Comparison of ENCODE assay signal across 36 mouse cellular contexts in genomic region chr2:37333321-37333720, GRCm38 (mm10). TPM values are rescaled to one million over a fixed set of nuclear protein-coding genes. Genes with fewer than 3 reads are reported as not detected.
A peak's percentile ranks its signal among the peaks of the same experiment; 100 is the strongest.
DNase-seq lines count a peak whose midpoint lies in the region; ATAC-seq and TF ChIP-seq lines count a peak whose summit lies in the region.
"Had no signal": no experiment of that assay in that cellular context is flagged by ENCODE, and none has a peak within 500 bp of the region (broad histone marks: within the 10 kb centered on the region; RNA-seq: fewer than 3 reads in every experiment).

No protein-coding gene starts in this region.

- H3K36me3 ChIP-seq in heart, embryonic 12.5 days: no peaks in the 10 kb centered on the region
- no peaks in the 10 kb centered on the region for H3K36me3 ChIP-seq in lung, postnatal 0 days (ENCODE audit: insufficient read depth, low read length)
- H3K36me3 ChIP-seq in ES-E14 (ENCODE audit: control insufficient read depth, insufficient read depth, low read length, poor library complexity, severe bottlenecking): no peaks in the 10 kb centered on the region
- H3K36me3 ChIP-seq: embryonic facial prominence, embryonic 12.5 days; embryonic facial prominence, embryonic 15.5 days; heart, embryonic 13.5 days had no signal

- TF ChIP-seq CTCF in lung, postnatal 0 days (IDR thresholded peaks at IDR 0.05): no peak
- no peak for TF ChIP-seq CTCF in bone marrow macrophage, adult 2 months (IDR thresholded peaks at IDR 0.05; ENCODE audit: low read depth, low read length)

- no peaks in the 10 kb centered on the region for H3K27me3 ChIP-seq in heart, embryonic 12.5 days (replicated peaks)
- H3K27me3 ChIP-seq in lung, postnatal 0 days (replicated peaks; ENCODE audit: insufficient read depth, low read length): no peaks in the 10 kb centered on the region
- H3K27me3 ChIP-seq: embryonic facial prominence, embryonic 12.5 days; embryonic facial prominence, embryonic 15.5 days; heart, embryonic 13.5 days had no signal

- peak; percentile 66 for DNase-seq in heart, adult 11 months
- peak; percentile 53 for DNase-seq in lung, postnatal 0 days (ENCODE audit: low spot score)
- DNase-seq in lung, postnatal 25 days (ENCODE audit: low spot score): no peak
- DNase-seq in ES-E14 (ENCODE audit: low read depth, low spot score): no peak
- no peak for DNase-seq in testis, postnatal 14 days (ENCODE audit: low spot score)
- no peak for DNase-seq in left cerebral cortex, adult 11 months (ENCODE audit: low spot score)
- DNase-seq: adrenal gland, adult 2 months; adrenal gland, postnatal 14 days; B cell, adult 2 months; cerebellum, adult 18-20 months; cerebellum, adult 9-10 months; cerebellum, postnatal 25 days; forebrain, postnatal 0 days; gastrocnemius, adult 2 months; gastrocnemius, postnatal 14 days; heart, adult 18-20 months; heart, postnatal 14 days; heart, postnatal 4 days had no signal

- H3K9me3 ChIP-seq in heart, embryonic 12.5 days (replicated peaks): no peaks in the 10 kb centered on the region; the same call in 1 of the 2 replicates
- H3K9me3 ChIP-seq in lung, postnatal 0 days (ENCODE audit: low read length): no peaks in the 10 kb centered on the region
- H3K9me3 ChIP-seq in ES-E14 (ENCODE audit: control insufficient read depth, insufficient read depth, low read depth, low read length): no peaks in the 10 kb centered on the region
- H3K9me3 ChIP-seq: embryonic facial prominence, embryonic 12.5 days; embryonic facial prominence, embryonic 15.5 days; heart, embryonic 13.5 days had no signal

- no peak for ATAC-seq in heart, embryonic 12.5 days (ENCODE audit: insufficient number of reproducible peaks, low FRiP score)
- ATAC-seq in lung, postnatal 0 days: no peak
- ATAC-seq: forebrain, embryonic 14.5 days; forebrain, postnatal 0 days; hindbrain, postnatal 0 days; inflammation-experienced regulatory T-cells, adult 6 months; Patski had no signal

- H3K27ac ChIP-seq in heart, embryonic 12.5 days (ENCODE audit: poor library complexity, severe bottlenecking): no peak overlapping the region
- H3K27ac ChIP-seq in lung, postnatal 0 days (ENCODE audit: low read length): no peak overlapping the region
- H3K27ac ChIP-seq in ES-E14 (ENCODE audit: insufficient read depth, low read depth, low read length, poor library complexity, severe bottlenecking): no peak overlapping the region
- H3K27ac ChIP-seq in bone marrow macrophage, adult 2 months (ENCODE audit: insufficient read depth, low read depth, low read length): peak overlapping the region; percentile 81
- H3K27ac ChIP-seq: embryonic facial prominence, embryonic 12.5 days; embryonic facial prominence, embryonic 15.5 days; gastrocnemius, adult 2 months; heart, embryonic 13.5 days; hindbrain, embryonic 14.5 days; hindbrain, postnatal 0 days had no signal

- in situ Hi-C loops in ES-E14 (cut with MboI; ENCODE audit: low sequenced_read_pairs in 2 of 2, unreplicated experiment in 2 of 2): no loop called here

- no peak overlapping the region for H3K4me2 ChIP-seq in heart, embryonic 12.5 days
- no peak overlapping the region for H3K4me2 ChIP-seq in lung, postnatal 0 days (replicated peaks; ENCODE audit: low read depth, low read length)
- H3K4me2 ChIP-seq: embryonic facial prominence, embryonic 12.5 days; embryonic facial prominence, embryonic 15.5 days; heart, embryonic 13.5 days; hindbrain, embryonic 14.5 days had no signal

- H3K4me1 ChIP-seq in heart, embryonic 12.5 days (replicated peaks): no peaks in the 10 kb centered on the region
- no peaks in the 10 kb centered on the region for H3K4me1 ChIP-seq in lung, postnatal 0 days (ENCODE audit: insufficient read depth, low read depth, low read length)
- no peaks in the 10 kb centered on the region for H3K4me1 ChIP-seq in ES-E14 (ENCODE audit: control insufficient read depth in 2 of 2, insufficient read depth in 2 of 2, low read length in 2 of 2, poor library complexity in 1 of 2)
- H3K4me1 ChIP-seq in bone marrow macrophage, adult 2 months (ENCODE audit: control insufficient read depth, insufficient read depth, low read length): peaks cover 9% of the 10 kb centered on the region
- H3K4me1 ChIP-seq: embryonic facial prominence, embryonic 12.5 days; embryonic facial prominence, embryonic 15.5 days; heart, embryonic 13.5 days had no signal

- no peak overlapping the region for H3K4me3 ChIP-seq in heart, embryonic 12.5 days
- H3K4me3 ChIP-seq in lung, postnatal 0 days (ENCODE audit: low read depth, low read length): no peak overlapping the region
- H3K4me3 ChIP-seq in ES-E14 (ENCODE audit: insufficient read depth in 1 of 2, low read depth in 1 of 2, low read length in 2 of 2, poor library complexity in 1 of 2, severe bottlenecking in 1 of 2): no peak overlapping the region
- H3K4me3 ChIP-seq in bone marrow macrophage, adult 2 months (ENCODE audit: insufficient read depth, low read length): no peak overlapping the region
- H3K4me3 ChIP-seq: embryonic facial prominence, embryonic 12.5 days; embryonic facial prominence, embryonic 15.5 days; gastrocnemius, adult 2 months; heart, embryonic 13.5 days had no signal

- no peak for TF ChIP-seq POLR2A in bone marrow macrophage, adult 2 months (IDR thresholded peaks at IDR 0.05; ENCODE audit: borderline replicate concordance, low read depth, low read length)

- TF ChIP-seq EP300 in lung, postnatal 0 days (IDR thresholded peaks at IDR 0.05): no peak

- WGBS in heart, embryonic 12.5 days: 70% methylated on average over 2 of the region's 2 CpGs
- WGBS in lung, postnatal 0 days: 62% methylated on average over 2 of the region's 2 CpGs

- H3K9ac ChIP-seq in heart, embryonic 12.5 days: no peak overlapping the region
- H3K9ac ChIP-seq in lung, postnatal 0 days (replicated peaks; ENCODE audit: low read depth): no peak overlapping the region
- H3K9ac ChIP-seq in ES-E14 (ENCODE audit: insufficient read depth, low read depth, low read length, poor library complexity, severe bottlenecking): no peak overlapping the region
- H3K9ac ChIP-seq: embryonic facial prominence, embryonic 12.5 days; embryonic facial prominence, embryonic 15.5 days; forebrain, postnatal 0 days; heart, embryonic 13.5 days; hindbrain, embryonic 14.5 days had no signal

TF ChIP-seq in ES-E14, 5 proteins besides CTCF, POLR2A, EP300 and RAD21:
- TF ChIP-seq HCFC1 (IDR thresholded peaks at IDR 0.05; ENCODE audit: borderline replicate concordance, insufficient read depth, low read length) (no peak), ZNF384 (IDR thresholded peaks at IDR 0.05; ENCODE audit: low read depth, low read length) (no peak), MAFK (IDR thresholded peaks at IDR 0.05; ENCODE audit: insufficient read depth, low read depth, low read length) (peak; percentile 37; the same call in 1 of the 2 replicates), CHD2 (IDR thresholded peaks at IDR 0.05; ENCODE audit: low read depth, low read length) (no peak)

RNA-seq across cellular contexts. Expression of gene Olfr368, which starts 7.0 kb away (rescaled TPM):
- polyA plus RNA-seq in heart, embryonic 12.5 days (2016; fragmentation: Nextera tagmentation; extraction: Ambion mirVana): not detected in 2 replicates
- not detected in 2 replicates for polyA plus RNA-seq in lung, postnatal 0 days (2015; fragmentation: Nextera tagmentation; extraction: Ambion mirVana)
- not detected in 2 replicates for total RNA-seq in ES-E14 (2012; rRNA removed)
- not detected in 2 replicates for polyA plus RNA-seq in bone marrow macrophage, adult 2 months (2012; ENCODE audit: insufficient read depth, insufficient read length, missing spikeins)
- total RNA-seq: adrenal gland, adult 2 months; adrenal gland, postnatal 14 days; adrenal gland, postnatal 4 days; common myeloid progenitor, adult 5-6 weeks; forebrain, postnatal 0 days; gastrocnemius, adult 2 months; gastrocnemius, postnatal 14 days; gastrocnemius, postnatal 4 days; heart, adult 18-20 months; heart, postnatal 14 days; heart, postnatal 4 days; hindbrain, postnatal 0 days had no signal
- polyA plus RNA-seq: adrenal gland, adult 2 months; brain, embryonic 14.5 days; embryonic facial prominence, embryonic 12.5 days; forebrain, embryonic 11.5 days; forebrain, embryonic 14.5 days; forebrain, postnatal 0 days; frontal cortex, adult 2 months; heart, embryonic 13.5 days; heart, embryonic 16.5 days; hindbrain, embryonic 11.5 days; hindbrain, embryonic 14.5 days; hindbrain, postnatal 0 days; inflammation-experienced regulatory T-cells, adult 6 months; Patski had no signal

RNA-seq across cellular contexts. Expression of gene Pdcl, which starts 25.8 kb away (rescaled TPM):
- 38.4 and 40.6 TPM in 2 replicates for polyA plus RNA-seq in heart, embryonic 12.5 days (2016; fragmentation: Nextera tagmentation; extraction: Ambion mirVana)
- polyA plus RNA-seq in lung, postnatal 0 days (2015; fragmentation: Nextera tagmentation; extraction: Ambion mirVana): 38.1 and 41.8 TPM in 2 replicates
- 30.5 and 35.1 TPM in 2 replicates for total RNA-seq in ES-E14 (2012; rRNA removed)
- 47.3 and 50.3 TPM in 2 replicates for polyA plus RNA-seq in bone marrow macrophage, adult 2 months (2012; ENCODE audit: insufficient read depth, insufficient read length, missing spikeins)

Comparison
In these comparisons a context has a peak if more than half of its experiments do, and no peak if none do; other contexts are left out.
1. DNase-seq: peak in heart, adult 11 months (single experiment) and lung, postnatal 0 days (single experiment); none in lung, postnatal 25 days (single experiment), ES-E14 (single experiment), testis, postnatal 14 days (single experiment) and left cerebral cortex, adult 11 months (single experiment).